Mouse (Mus musculus) left cerebral cortex, postnatal 25 days (tissue): ENCODE measurements around the gene Hist1h4k. TPM values are rescaled to one million over a fixed set of nuclear protein-coding genes. Genes with fewer than 3 reads are reported as not detected.
A peak's percentile ranks its signal among the peaks of the same experiment; 100 is the strongest.

ENCODE experiments used
- DNase-seq, 2 experiments: peaks; one replicate each; pipeline ENCODE4 v3.0.0; 2022; ENCODE audit warnings: low spot score in 2 of 2, mixed read lengths in 1 of 2
- intact Hi-C: fragments of 180-260 bp; cut with DNase I; formaldehyde crosslinking; loops from one replicate; pipeline ENCODE4 v1.15.1; 2025
- total RNA-seq, 2 experiments: library from RNA; stranded (reverse); gene quantifications; 2 replicates each; pipeline ENCODE4 v1.2.3; 2021

Hist1h4k gene
- total RNA-seq, 2 experiments from 2014 or later, result 333 to 391 TPM

- peak; percentile 57 to 77 for DNase-seq
- intact Hi-C loops, result loop anchor here (5.0 to 10.0 kb wide), 3 partner anchors 1805 to 1975 kb away; partner anchors contain the start of genes Hist1h2ab, Hist1h2ac, Hist1h2bc and Hist1h3b
These were observed 29.7 kb upstream of the Hist1h4k start, which contains the start of gene Hist1h1b for GRCm38 (mm10) chr13:21779767-21780731. Hist1h1b (minus strand) TSS chr13:21780625.

DNA sequence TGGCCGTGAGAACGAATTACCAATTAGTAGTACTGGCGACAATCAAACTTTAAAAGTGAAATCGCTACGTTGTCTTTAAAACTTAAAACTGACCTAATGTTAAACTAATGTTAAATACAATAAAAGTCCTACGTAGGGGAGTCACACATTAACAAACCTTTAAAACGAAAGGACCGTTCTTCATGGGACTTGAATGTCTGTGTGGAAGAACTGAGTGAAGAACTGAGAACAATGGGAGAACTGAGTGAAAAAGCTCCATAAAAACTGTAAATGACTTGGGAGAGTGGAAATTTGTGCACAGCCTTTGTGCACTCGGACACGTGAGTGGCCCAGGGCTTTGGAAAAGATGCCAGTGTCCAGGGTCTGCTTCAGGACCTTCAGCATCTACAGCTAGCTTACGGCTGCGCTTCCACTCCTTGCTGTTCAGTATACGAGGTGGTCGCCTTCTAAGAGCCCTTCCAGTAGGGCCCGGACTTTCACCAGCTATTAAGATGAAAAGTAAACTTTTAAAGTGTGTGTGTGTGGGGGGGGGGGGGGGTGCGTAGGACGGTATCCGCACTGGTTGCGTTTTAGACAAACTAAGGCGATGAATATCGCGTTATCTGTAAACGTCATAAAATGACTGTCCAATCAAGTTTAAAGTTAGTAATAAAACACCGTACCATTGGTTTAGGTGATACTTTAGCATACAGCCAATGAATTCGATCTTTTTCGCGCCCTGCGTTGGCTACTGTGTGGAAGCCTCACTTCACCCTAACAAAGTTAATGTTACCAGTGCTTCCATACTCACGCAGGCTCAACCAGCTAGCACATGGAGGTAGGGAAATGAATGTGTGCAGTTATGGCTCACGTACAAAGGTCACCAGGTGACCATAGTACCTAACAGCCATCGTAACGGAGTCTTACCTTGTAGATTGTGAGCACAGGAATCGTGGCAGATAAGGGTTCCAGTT, 28.8 kb upstream of the Hist1h4k start:
- DNase-seq, result peak; percentile 70 to 89
- intact Hi-C loops, result loop anchor here (5.0 kb wide), 1 partner anchor 1903 kb away; the partner anchor contains the start of genes Hist1h2ac and Hist1h2bc

GRCm38 (mm10) chr13:21755707-21756106, 5.4 kb upstream of the Hist1h4k start:
- no peak for DNase-seq
- intact Hi-C loops, result loop anchor here (10.0 kb wide), 1 partner anchor 1829 kb away; the partner anchor contains the start of gene Hist1h4d

- DNase-seq, result peak; percentile 10 to 12
- intact Hi-C loops, result loop anchor here (10.0 kb wide), 1 partner anchor 1830 kb away; the partner anchor contains the start of gene Hist1h4d
These were observed 4.1 kb upstream of the Hist1h4k start for GRCm38 (mm10) chr13:21754294-21755001.

DNA sequence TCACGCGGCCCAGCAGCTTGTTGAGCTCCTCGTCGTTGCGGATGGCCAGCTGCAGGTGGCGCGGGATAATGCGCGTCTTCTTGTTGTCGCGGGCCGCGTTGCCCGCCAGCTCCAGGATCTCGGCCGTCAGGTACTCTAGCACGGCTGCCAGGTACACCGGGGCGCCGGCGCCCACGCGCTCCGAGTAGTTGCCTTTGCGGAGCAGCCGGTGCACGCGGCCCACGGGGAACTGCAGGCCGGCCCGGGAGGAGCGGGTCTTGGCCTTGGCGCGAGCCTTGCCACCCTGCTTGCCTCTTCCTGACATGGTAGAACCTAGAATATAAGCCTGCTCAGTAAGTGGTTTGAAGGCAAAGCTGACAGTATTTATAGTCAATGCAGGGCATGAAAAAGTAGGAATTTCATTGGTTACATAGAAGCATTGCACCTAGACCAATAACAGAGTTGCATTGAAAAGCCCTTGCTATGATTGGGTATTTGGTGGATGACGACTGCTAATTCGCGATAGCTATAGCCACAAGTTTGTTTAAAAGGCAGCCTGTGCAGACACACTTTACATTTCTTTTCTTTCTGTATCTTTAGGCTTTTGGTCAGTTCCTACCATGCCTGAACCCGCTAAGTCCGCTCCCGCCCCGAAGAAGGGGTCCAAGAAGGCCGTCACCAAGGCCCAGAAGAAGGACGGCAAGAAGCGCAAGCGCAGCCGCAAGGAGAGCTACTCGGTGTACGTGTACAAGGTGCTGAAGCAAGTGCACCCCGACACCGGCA, 3.4 kb upstream of the Hist1h4k start, which contains the start of the genes Hist1h2ak and Hist1h2bn:
Gene Hist1h2ak (minus strand): TSS at position 304 of the 762 bp plus-strand sequence.
Gene Hist1h2bn (plus strand): TSS at position 600 of the 762 bp plus-strand sequence.
- peak; percentile 82 to 96 for DNase-seq
- intact Hi-C loops, result loop anchor here (2.0 to 10.0 kb wide), 2 partner anchors 29 to 1831 kb away; partner anchors contain the start of genes Hist1h3i and Hist1h4d

- intact Hi-C loops, result loop anchor here (2.0 to 10.0 kb wide), 2 partner anchors 30 to 1832 kb away; partner anchors contain the start of genes Hist1h3i and Hist1h4d
- no peak for DNase-seq
These were observed 2.8 kb upstream of the Hist1h4k start for GRCm38 (mm10) chr13:21753051-21753523.

DNA sequence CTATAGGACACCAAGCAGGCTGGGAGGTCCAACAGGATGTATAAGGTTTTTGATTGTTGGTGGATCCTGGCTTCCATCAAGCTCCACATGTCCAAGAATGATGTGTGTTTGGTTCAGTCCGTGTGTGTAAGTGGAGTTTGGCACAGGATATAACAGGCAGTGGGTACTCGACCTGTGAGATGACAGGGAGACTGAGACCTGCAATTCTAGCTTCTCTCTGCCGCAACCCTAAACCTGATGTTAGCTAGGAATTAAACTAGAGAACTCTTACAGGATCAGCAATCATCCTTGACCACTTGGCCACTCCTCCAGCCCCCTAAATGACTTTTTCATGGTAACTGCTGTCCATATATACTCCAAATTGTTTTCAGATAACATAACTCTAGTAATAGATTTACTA, 2.1 kb upstream of the Hist1h4k start:
- no peak for DNase-seq
- intact Hi-C loops, result loop anchor here (2.0 to 10.0 kb wide), 2 partner anchors 30 to 1832 kb away; partner anchors contain the start of genes Hist1h3i and Hist1h4d

DNA sequence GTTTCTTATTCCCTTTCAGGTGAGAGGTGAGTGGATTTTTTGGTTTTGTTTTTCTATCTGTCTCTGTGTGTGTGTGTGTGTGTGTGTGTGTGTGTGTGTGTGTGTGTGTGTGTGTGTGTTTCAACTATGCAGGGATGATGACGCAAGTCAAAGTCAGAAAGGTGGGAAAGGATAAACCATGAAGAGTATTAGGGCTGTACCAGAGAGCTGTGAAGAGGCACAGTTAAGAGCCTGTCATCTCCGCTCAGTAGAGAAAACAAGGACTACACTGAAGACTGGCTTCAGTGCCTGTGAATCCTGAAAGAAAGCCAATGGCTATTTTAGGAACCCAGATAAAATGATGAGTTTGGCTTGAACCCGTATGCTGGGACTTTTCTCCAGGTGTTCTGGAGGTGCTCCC, 1.5 kb upstream of the Hist1h4k start:
- no peak for DNase-seq
- intact Hi-C loops, result loop anchor here (2.0 to 10.0 kb wide), 3 partner anchors 31 to 1833 kb away; partner anchors contain the start of genes Hist1h2ai, Hist1h2bl, Hist1h3h and Hist1h3i

DNA sequence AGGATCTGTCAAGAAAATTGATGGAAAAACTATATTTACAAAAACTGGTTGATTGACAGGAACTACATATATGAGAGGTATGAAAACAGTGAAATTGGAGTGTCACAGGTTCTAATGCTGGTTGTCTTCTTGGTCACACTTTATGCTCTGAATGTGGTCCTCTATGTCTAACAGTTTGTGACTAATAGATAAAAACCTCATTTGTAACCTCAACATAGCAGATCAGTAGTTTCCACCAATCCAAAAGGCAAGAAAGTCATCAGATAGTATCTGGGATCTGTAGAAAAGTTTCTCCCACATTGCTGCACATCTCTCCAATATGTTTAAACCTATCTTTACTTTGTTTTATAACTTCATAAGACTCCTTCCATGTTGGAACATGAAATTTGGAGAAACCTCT, 1.1 kb upstream of the Hist1h4k start:
- DNase-seq, result no peak
- intact Hi-C loops, result loop anchor here (2.0 to 10.0 kb wide), 2 partner anchors 35 to 1833 kb away; partner anchors contain the start of genes Hist1h2ai, Hist1h2bl, Hist1h3h and Hist1h4d

DNA sequence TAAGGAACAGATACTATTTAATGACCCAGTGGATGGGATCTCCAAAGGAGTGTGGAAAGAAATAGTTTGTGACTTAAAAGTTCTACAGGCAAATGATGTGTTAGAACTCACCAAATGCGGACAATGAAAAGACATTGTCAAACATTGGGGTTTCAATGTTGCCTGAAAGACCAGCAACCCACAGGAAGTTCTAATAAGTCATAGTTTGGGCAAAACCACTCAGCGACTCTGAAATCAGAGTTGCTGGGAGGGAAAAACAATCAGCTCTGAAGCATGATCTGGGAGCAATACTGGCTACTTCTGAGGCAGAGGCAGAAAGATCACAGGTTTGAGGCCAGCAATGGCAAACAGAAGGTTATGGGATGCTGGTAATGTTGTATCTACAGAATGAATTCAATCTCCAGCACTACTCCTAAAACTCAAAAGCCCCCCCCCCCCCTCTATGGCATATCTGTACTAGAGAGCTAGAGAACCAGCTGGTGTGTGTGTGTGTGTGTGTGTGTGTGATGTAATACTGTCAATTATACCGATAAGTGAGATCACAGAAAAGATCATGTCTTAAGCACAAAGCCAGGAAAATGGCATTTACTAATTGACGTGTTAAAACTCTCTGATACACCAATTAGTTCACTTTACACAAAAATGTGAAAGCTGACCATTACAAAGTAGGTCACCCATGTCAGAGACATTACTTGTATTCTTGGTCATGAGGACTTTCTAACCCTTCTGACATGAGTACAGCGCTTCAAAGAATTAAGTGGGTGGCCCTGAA, 732 bp downstream of the Hist1h4k start:
- intact Hi-C loops, result loop anchor here (1.0 to 10.0 kb wide), 3 partner anchors 15 to 1835 kb away; partner anchors contain the start of genes Hist1h2ai, Hist1h2bl, Hist1h3h and Hist1h4d
- no peak for DNase-seq

GRCm38 (mm10) chr13:21745006-21745405, 5.3 kb downstream of the Hist1h4k start:
- no peak for DNase-seq
- intact Hi-C loops, result no loop called here

GRCm38 (mm10) chr13:21734906-21735767, 15.2 kb downstream of the Hist1h4k start, which contains the start of gene Hist1h4j:
Hist1h4j (plus strand) TSS chr13:21735064.
- intact Hi-C loops, result loop anchor here (1.0 to 5.0 kb wide), 3 partner anchors 15 to 1947 kb away; partner anchors contain the start of genes Hist1h2ac, Hist1h2bc and Hist1h4k

GRCm38 (mm10) chr13:21734010-21734905, 16.0 kb downstream of the Hist1h4k start:
- intact Hi-C loops, result loop anchor here (1.0 to 5.0 kb wide), 3 partner anchors 16 to 1948 kb away; partner anchors contain the start of genes Hist1h2ac, Hist1h2bc and Hist1h4k
- peak; percentile 81 to 82 for DNase-seq

More at GRCm38 (mm10) chr13:21734906-21735767, 15.2 kb downstream of the Hist1h4k start, which contains the start of gene Hist1h4j:
- DNase-seq, result peak; percentile 78 to 89

DNA sequence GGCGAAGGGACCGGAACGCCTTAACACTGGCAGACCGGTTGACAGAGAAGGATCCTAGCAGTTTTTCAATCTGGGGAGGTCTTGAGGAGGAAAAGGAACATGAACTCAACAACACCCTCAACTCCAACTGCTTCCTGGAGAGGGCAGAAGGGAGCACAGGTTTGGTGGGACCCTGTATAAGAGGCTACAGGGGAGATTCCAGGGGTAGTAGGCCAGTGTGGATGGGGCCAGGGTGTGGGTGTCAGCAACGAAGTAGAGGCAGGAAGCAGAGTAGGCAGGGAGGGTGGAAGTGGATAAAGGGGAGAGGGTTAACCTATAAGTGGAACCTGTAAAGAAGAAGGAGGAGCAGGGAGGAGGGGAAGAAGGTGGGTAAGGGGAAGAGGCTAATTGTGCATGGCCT, 16.8 kb downstream of the Hist1h4k start:
- no peak for DNase-seq
- intact Hi-C loops, result loop anchor here (5.0 kb wide), 1 partner anchor 1949 kb away; the partner anchor contains the start of genes Hist1h2ac and Hist1h2bc
